ENCODE assay signal across 15 mouse cellular contexts in the genomic region with DNA sequence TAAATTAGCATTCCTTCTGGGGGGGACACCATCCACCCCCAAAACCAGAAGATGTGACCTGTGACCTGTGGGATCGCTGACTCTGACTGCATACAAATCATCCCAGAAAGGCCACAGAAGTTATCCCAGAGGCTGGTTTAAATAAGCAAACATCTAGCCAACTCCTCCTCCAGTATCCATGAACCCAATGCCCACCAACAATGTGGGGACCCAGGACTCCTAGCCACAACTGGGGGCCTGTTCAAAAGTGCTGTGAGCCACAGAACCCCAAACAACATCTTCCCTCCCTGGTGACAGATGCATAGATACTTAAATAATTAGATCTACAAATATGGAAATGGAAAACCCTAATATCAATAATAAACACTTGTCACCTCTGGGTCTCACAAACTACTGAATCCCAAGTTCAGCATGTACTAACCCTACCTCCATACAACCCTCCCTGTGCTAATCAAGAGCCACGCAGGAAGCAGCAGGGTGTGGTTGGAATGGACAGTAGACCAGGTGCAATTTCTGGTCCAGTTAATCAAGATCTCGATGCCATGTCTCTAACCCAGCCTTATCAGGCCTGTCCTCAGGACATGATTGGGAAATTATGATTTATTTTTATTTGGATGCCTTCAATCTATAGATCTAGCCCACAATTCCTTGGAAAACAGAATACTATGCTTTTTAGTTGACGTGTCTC. TPM values are rescaled to one million over a fixed set of nuclear protein-coding genes. Genes with fewer than 3 reads are reported as not detected.
"Had no signal": no experiment of that assay in that cellular context is flagged by ENCODE, and none has a peak within 500 bp of the region (broad histone marks: within the 10 kb centered on the region; RNA-seq: fewer than 3 reads in every experiment).

No protein-coding gene starts in this region.

- H3K27ac ChIP-seq: liver, embryonic 12.5 days; midbrain, embryonic 10.5 days; neural tube, embryonic 13.5 days had no signal

- ATAC-seq: liver, embryonic 12.5 days; midbrain, embryonic 16.5 days had no signal

- H3K9me3 ChIP-seq: liver, embryonic 12.5 days; midbrain, embryonic 10.5 days; neural tube, embryonic 13.5 days had no signal

- H3K9ac ChIP-seq: liver, embryonic 12.5 days; lung, embryonic 14.5 days; neural tube, embryonic 13.5 days had no signal

- H3K4me2 ChIP-seq: liver, embryonic 12.5 days; lung, embryonic 14.5 days; neural tube, embryonic 13.5 days had no signal

- H3K27me3 ChIP-seq: liver, embryonic 12.5 days; neural tube, embryonic 13.5 days had no signal

- H3K4me3 ChIP-seq: liver, embryonic 12.5 days; midbrain, embryonic 10.5 days; neural tube, embryonic 13.5 days had no signal

- DNase-seq: kidney, postnatal 10 days; left cerebral cortex, postnatal 4 days; lung, embryonic 14.5 days; lung, postnatal 10 days; lung, postnatal 4 days; retina, postnatal 1 day; right cerebral cortex, postnatal 4 days; spleen, adult 18-20 months; thymus, adult 18-20 months; thymus, postnatal 14 days had no signal

RNA-seq across cellular contexts. Expression of a gene that starts 5.5 kb away (rescaled TPM):
- polyA plus RNA-seq: urinary bladder, adult 2 months had no signal
